Mouse (Mus musculus) bone marrow, adult 2 months (tissue): ENCODE measurements around the gene Fmo6.

Experiments used
- CTCF ChIP-seq: fragments of 200-500 bp; IDR thresholded peaks from 2 replicates; pipeline ENCODE4 v1.5.1; 2011; ENCODE audit warnings: low read length, control low read depth; ENCODE audit not compliant: control insufficient read depth, insufficient read depth
- POLR2A ChIP-seq: fragments of 200-500 bp; IDR thresholded peaks from 2 replicates; pipeline ENCODE4 v1.6.1; 2011; ENCODE audit warnings: low read depth, mild to moderate bottlenecking, control low read depth, low read length, borderline replicate concordance; ENCODE audit not compliant: control insufficient read depth

- TF ChIP-seq CTCF: no peak
- no peak for TF ChIP-seq POLR2A
Measured at GRCm38 (mm10) chr1:162984428-162984827, 47.1 kb upstream of the Fmo6 start, which contains the start of gene Fmo3.
